Mouse (Mus musculus) forebrain, embryonic 10.5 days (tissue): ENCODE results near the gene Exoc3l2. TPM values are rescaled to one million over a fixed set of nuclear protein-coding genes. Genes with fewer than 3 reads are reported as not detected.

Experiments used
- DNase-seq: peaks from one replicate; pipeline ENCODE4 v3.0.0-alpha.2; 2017; ENCODE audit warnings: low spot score; ENCODE audit errors: extremely low spot score
- H3K27ac ChIP-seq: fragments of 300-500 bp; sonication (generic); 2 replicates; pipeline ENCODE4 v1.5.1; 2016; ENCODE audit warnings: mild to moderate bottlenecking
- H3K27me3 ChIP-seq: fragments of 300-500 bp; sonication (generic); 2 replicates; pipeline ENCODE4 v1.6.1; 2016; ENCODE audit warnings: mild to moderate bottlenecking; ENCODE audit not compliant: poor library complexity, severe bottlenecking
- H3K36me3 ChIP-seq: fragments of 300-500 bp; sonication (generic); replicated peaks from 2 replicates; pipeline ENCODE4 v1.6.1; 2016; ENCODE audit warnings: mild to moderate bottlenecking, moderate library complexity
- H3K4me1 ChIP-seq: fragments of 300-500 bp; sonication (generic); 2 replicates; pipeline ENCODE4 v1.6.1; 2016
- H3K4me3 ChIP-seq: fragments of 300-500 bp; sonication (generic); 2 replicates; pipeline ENCODE4 v1.5.1; 2016; ENCODE audit warnings: mild to moderate bottlenecking, moderate library complexity
- H3K9me3 ChIP-seq: fragments of 300-500 bp; sonication (generic); 2 replicates; pipeline ENCODE4 v1.6.1; 2016; ENCODE audit warnings: mild to moderate bottlenecking, moderate library complexity
- WGBS: fragments of 180-500 bp; shearing (Covaris S2); methylation state at CpG from one replicate; pipeline ENCODE4 v1.1.7; 2016; 5-methylcytosine and 5-hydroxymethylcytosine counted together
- polyA plus RNA-seq: library from polyadenylated mRNA; unstranded; fragments of >200 nt; fragmentation: Nextera tagmentation; extraction: Ambion mirVana; gene quantifications from 2 replicates; pipeline ENCODE4 v1.2.1, GENCODE M21; 2016

The Exoc3l2 gene
- polyA plus RNA-seq, 1 experiment from 2014 or later: 0.99 TPM

- DNase-seq: no peak
- H3K36me3 ChIP-seq: peaks cover 100% of the 10 kb centered on the region
- 86% methylated on average over 2 of the region's 2 CpGs for WGBS
- no peak overlapping the region for H3K4me3 ChIP-seq
- no peaks in the 10 kb centered on the region for H3K4me1 ChIP-seq
- H3K9me3 ChIP-seq: peaks cover 11% of the 10 kb centered on the region; the same call in 1 of the 2 replicates
- no peak overlapping the region for H3K27ac ChIP-seq
- no peaks in the 10 kb centered on the region for H3K27me3 ChIP-seq
These were observed 30.7 kb upstream of the Exoc3l2 start for GRCm38 (mm10) chr7:19432475-19432874.

- H3K9me3 ChIP-seq: peaks cover 11% of the 10 kb centered on the region; the same call in 1 of the 2 replicates
- peaks cover 98% of the 10 kb centered on the region for H3K36me3 ChIP-seq
- H3K27ac ChIP-seq: no peak overlapping the region
- WGBS: 94% methylated on average over 2 of the region's 2 CpGs
- no peak overlapping the region for H3K4me3 ChIP-seq
- DNase-seq: no peak
- no peaks in the 10 kb centered on the region for H3K27me3 ChIP-seq
- H3K4me1 ChIP-seq: no peaks in the 10 kb centered on the region
These were observed 26.9 kb upstream of the Exoc3l2 start for GRCm38 (mm10) chr7:19436276-19436675.

- H3K36me3 ChIP-seq: peaks cover 98% of the 10 kb centered on the region
- WGBS: 80% methylated on average over 9 of the region's 9 CpGs
- no peaks in the 10 kb centered on the region for H3K27me3 ChIP-seq
- H3K9me3 ChIP-seq: peaks cover 11% of the 10 kb centered on the region; the same call in 1 of the 2 replicates
- H3K4me3 ChIP-seq: no peak overlapping the region
- no peaks in the 10 kb centered on the region for H3K4me1 ChIP-seq
- no peak for DNase-seq
- H3K27ac ChIP-seq: no peak overlapping the region
These were observed 26.1 kb upstream of the Exoc3l2 start for GRCm38 (mm10) chr7:19437048-19437447.

- Histone ChIP-seq H3K27me3 (no peaks in the 10 kb centered on the region), H3K36me3 (peaks cover 97% of the 10 kb centered on the region), H3K4me1 (no peaks in the 10 kb centered on the region), H3K9me3 (no peaks in the 10 kb centered on the region), H3K27ac (no peak overlapping the region), H3K4me3 (no peak overlapping the region)
- no peak for DNase-seq
- 91% methylated on average over 9 of the region's 9 CpGs for WGBS
These were observed 21.6 kb upstream of the Exoc3l2 start for GRCm38 (mm10) chr7:19441448-19442091.

- Histone ChIP-seq H3K27me3 (no peaks in the 10 kb centered on the region), H3K36me3 (peaks cover 97% of the 10 kb centered on the region)
- 40% methylated on average over 3 of the region's 3 CpGs for WGBS
These were observed 19.8 kb upstream of the Exoc3l2 start for GRCm38 (mm10) chr7:19443344-19443743.

GRCm38 (mm10) chr7:19444801-19445200 is 18.3 kb upstream of the Exoc3l2 start:
- H3K36me3 ChIP-seq: peaks cover 99% of the 10 kb centered on the region

More at GRCm38 (mm10) chr7:19443344-19443743, 19.8 kb upstream of the Exoc3l2 start:
- no peak overlapping the region for H3K4me3 ChIP-seq
- no peak overlapping the region for H3K27ac ChIP-seq
- H3K9me3 ChIP-seq: no peaks in the 10 kb centered on the region
- no peaks in the 10 kb centered on the region for H3K4me1 ChIP-seq
- DNase-seq: peak; percentile 74

GRCm38 (mm10) chr7:19447689-19448088 is 15.4 kb upstream of the Exoc3l2 start:
- no peak for DNase-seq
- Histone ChIP-seq H3K27me3 (no peaks in the 10 kb centered on the region), H3K9me3 (peaks cover 8% of the 10 kb centered on the region), H3K27ac (no peak overlapping the region), H3K36me3 (peaks cover 99% of the 10 kb centered on the region), H3K4me3 (no peak overlapping the region), H3K4me1 (no peaks in the 10 kb centered on the region)
- WGBS: 94% methylated on average over 16 of the region's 16 CpGs

More at GRCm38 (mm10) chr7:19444801-19445200, 18.3 kb upstream of the Exoc3l2 start:
- 92% methylated on average over 12 of the region's 12 CpGs for WGBS
- Histone ChIP-seq H3K4me1 (no peaks in the 10 kb centered on the region), H3K9me3 (no peaks in the 10 kb centered on the region), H3K27me3 (no peaks in the 10 kb centered on the region), H3K4me3 (no peak overlapping the region), H3K27ac (no peak overlapping the region)
- DNase-seq: no peak

GRCm38 (mm10) chr7:19449165-19449564 is 14.0 kb upstream of the Exoc3l2 start:
- 91% methylated on average over 12 of the region's 12 CpGs for WGBS
- Histone ChIP-seq H3K27me3 (no peaks in the 10 kb centered on the region), H3K36me3 (peaks cover 87% of the 10 kb centered on the region), H3K4me1 (no peaks in the 10 kb centered on the region), H3K4me3 (no peak overlapping the region), H3K9me3 (peaks cover 8% of the 10 kb centered on the region), H3K27ac (no peak overlapping the region)
- no peak for DNase-seq

GRCm38 (mm10) chr7:19455186-19455585 is 7.9 kb upstream of the Exoc3l2 start:
- WGBS: 92% methylated on average over 4 of the region's 4 CpGs
- H3K9me3 ChIP-seq: peaks cover 8% of the 10 kb centered on the region
- no peak overlapping the region for H3K4me3 ChIP-seq
- H3K27me3 ChIP-seq: 0 out of 2 replicates have a peak, but pooled peaks cover 3% of the 10 kb centered on the region
- H3K4me1 ChIP-seq: peaks cover 34% of the 10 kb centered on the region
- DNase-seq: no peak
- H3K36me3 ChIP-seq: peaks cover 54% of the 10 kb centered on the region
- no peak overlapping the region for H3K27ac ChIP-seq

- peaks cover 9% of the 10 kb centered on the region; the same call in 1 of the 2 replicates for H3K27me3 ChIP-seq
- no peak overlapping the region for H3K27ac ChIP-seq
- H3K4me1 ChIP-seq: peaks cover 34% of the 10 kb centered on the region
- DNase-seq: no peak
- 86% methylated on average over 11 of the region's 11 CpGs for WGBS
- peaks cover 46% of the 10 kb centered on the region for H3K36me3 ChIP-seq
- H3K4me3 ChIP-seq: peak overlapping the region; percentile 10; the same call in 1 of the 2 replicates
- peaks cover 8% of the 10 kb centered on the region for H3K9me3 ChIP-seq
These were observed 7.2 kb upstream of the Exoc3l2 start for GRCm38 (mm10) chr7:19455819-19456495.

- H3K27me3 ChIP-seq: peaks cover 9% of the 10 kb centered on the region; the same call in 1 of the 2 replicates
- no peak overlapping the region for H3K27ac ChIP-seq
- H3K36me3 ChIP-seq: peaks cover 39% of the 10 kb centered on the region
- 92% methylated on average over 7 of the region's 7 CpGs for whole genome bisulfite sequencing
- no peak for DNase-seq
- H3K4me1 ChIP-seq: peaks cover 36% of the 10 kb centered on the region
- peak overlapping the region; percentile 94; the same call in 1 of the 2 replicates for H3K4me3 ChIP-seq
- H3K9me3 ChIP-seq: peaks cover 5% of the 10 kb centered on the region
These were observed 6.5 kb upstream of the Exoc3l2 start for GRCm38 (mm10) chr7:19456628-19457027.

- Histone ChIP-seq H3K27me3 (peaks cover 14% of the 10 kb centered on the region; the same call in 1 of the 2 replicates), H3K9me3 (no peaks in the 10 kb centered on the region), H3K4me1 (peaks cover 41% of the 10 kb centered on the region), H3K4me3 (peak overlapping the region; percentile 94), H3K36me3 (peaks cover 30% of the 10 kb centered on the region), H3K27ac (peak overlapping the region; percentile 90)
- no peak for DNase-seq
- 10% methylated on average over 14 of the region's 14 CpGs for WGBS
These were observed 5.6 kb upstream of the Exoc3l2 start for GRCm38 (mm10) chr7:19457414-19458071.
